Mouse (Mus musculus): ENCODE measurements around the gene H2-Ab1. TPM values are rescaled to one million over a fixed set of nuclear protein-coding genes. Genes with fewer than 3 reads are reported as not detected.

Gene H2-Ab1
- 18.1 and 19.5 TPM in 2 replicates for polyA plus RNA-seq (2015; fragmentation: Nextera tagmentation; extraction: Ambion mirVana)

- no peak within 1 kb of the TSS for H3K4me2 ChIP-seq (ENCODE audit: low read depth, low read length)
- 0 out of 2 replicates have a peak, but pooled peaks cover 5% of the 10 kb centered on the region for H3K4me1 ChIP-seq (ENCODE audit: control insufficient read depth, insufficient read depth, low read length)
- 66% methylated on average over 11 of the region's 11 CpGs for WGBS
- no peak for ATAC-seq (ENCODE audit: insufficient read depth, low FRiP score)
- no peak within 1 kb of the TSS for H3K27ac ChIP-seq (ENCODE audit: low read length)
- no peak within 1 kb of the TSS for H3K4me3 ChIP-seq (replicated peaks; ENCODE audit: low read length)
- no peaks in the 10 kb centered on the region for H3K9me3 ChIP-seq (replicated peaks; ENCODE audit: control insufficient read depth, low read length)
- no peaks in the 10 kb centered on the region for H3K36me3 ChIP-seq (ENCODE audit: control insufficient read depth, insufficient read depth, low read length)
- H3K27me3 ChIP-seq (ENCODE audit: control insufficient read depth, insufficient read depth, low read length) = peaks cover 5% of the 10 kb centered on the region
- H3K9ac ChIP-seq (ENCODE audit: low read length) = no peak within 1 kb of the TSS
Measured at GRCm38 (mm10) chr17:34257594-34258375, at the start of gene H2-Ab1. TSS of gene H2-Ab1 (plus strand) at chr17:34257689.

- Histone ChIP-seq H3K36me3 (ENCODE audit: control insufficient read depth, insufficient read depth, low read length) (no peaks in the 10 kb centered on the region), H3K4me1 (ENCODE audit: control insufficient read depth, insufficient read depth, low read length) (peaks cover 8% of the 10 kb centered on the region), H3K27me3 (ENCODE audit: control insufficient read depth, insufficient read depth, low read length) (peaks cover 13% of the 10 kb centered on the region), H3K9me3 (replicated peaks; ENCODE audit: control insufficient read depth, low read length) (no peaks in the 10 kb centered on the region; the same call in 1 of the 2 replicates), H3K9ac (ENCODE audit: low read length) (no peak overlapping the region), H3K4me2 (ENCODE audit: low read depth, low read length) (no peak overlapping the region), H3K27ac (ENCODE audit: low read length) (no peak overlapping the region), H3K4me3 (replicated peaks; ENCODE audit: low read length) (no peak overlapping the region)
- 99% methylated on average over 9 of the region's 9 CpGs for WGBS
- ATAC-seq (ENCODE audit: insufficient read depth, low FRiP score) = no peak
Measured at GRCm38 (mm10) chr17:34207866-34208265, 49.6 kb upstream of the H2-Ab1 start.

DNA sequence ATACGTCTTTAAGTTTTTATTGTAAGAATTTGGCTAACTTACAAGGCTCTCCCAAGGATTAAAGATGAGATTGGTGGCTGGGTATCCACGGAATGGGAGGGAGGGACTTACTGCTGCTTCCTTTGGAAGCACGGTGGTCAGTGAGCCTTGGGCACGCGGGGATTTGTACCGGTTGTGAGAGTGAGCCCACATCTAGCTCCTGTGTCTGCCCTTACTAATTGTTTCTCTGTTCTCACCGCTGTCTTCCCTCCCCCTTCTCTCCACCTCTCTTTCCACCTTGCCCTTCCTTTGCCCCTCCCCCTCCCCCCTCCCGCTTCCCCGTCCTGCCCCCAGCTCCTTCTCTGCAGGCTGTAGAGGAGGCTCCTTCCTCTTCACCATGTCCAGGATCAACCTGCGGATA is 49.1 kb upstream of the H2-Ab1 start:
- no peak overlapping the region for H3K9ac ChIP-seq (ENCODE audit: low read length)
- H3K4me2 ChIP-seq (ENCODE audit: low read depth, low read length) = no peak overlapping the region
- no peak for ATAC-seq (ENCODE audit: insufficient read depth, low FRiP score)
- H3K27me3 ChIP-seq (ENCODE audit: control insufficient read depth, insufficient read depth, low read length) = peaks cover 18% of the 10 kb centered on the region
- H3K27ac ChIP-seq (ENCODE audit: low read length) = no peak overlapping the region
- no peak overlapping the region for H3K4me3 ChIP-seq (replicated peaks; ENCODE audit: low read length)
- no peaks in the 10 kb centered on the region for H3K36me3 ChIP-seq (ENCODE audit: control insufficient read depth, insufficient read depth, low read length)
- H3K9me3 ChIP-seq (replicated peaks; ENCODE audit: control insufficient read depth, low read length) = no peaks in the 10 kb centered on the region; the same call in 1 of the 2 replicates
- WGBS = 21% methylated on average over 10 of the region's 10 CpGs
- H3K4me1 ChIP-seq (ENCODE audit: control insufficient read depth, insufficient read depth, low read length) = peaks cover 8% of the 10 kb centered on the region

DNA sequence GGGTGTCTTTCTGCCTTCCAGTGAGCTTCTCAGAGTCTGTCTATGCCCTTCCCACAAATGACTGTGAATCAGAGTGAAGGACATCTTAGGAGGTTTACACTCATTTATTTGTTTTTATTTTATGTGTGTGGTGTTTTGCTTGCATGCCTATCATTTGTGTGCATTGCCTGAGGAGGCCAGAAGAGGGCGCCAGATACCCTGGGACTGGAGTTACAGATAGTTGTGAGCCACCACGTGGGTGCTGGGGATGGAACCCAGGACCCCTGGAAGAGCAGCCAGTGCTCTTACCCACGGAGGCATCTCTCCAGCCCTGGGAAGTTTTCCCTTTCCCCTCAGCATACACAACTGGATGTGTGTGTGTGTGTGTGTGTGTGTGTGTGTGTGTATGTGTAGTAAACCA is 47.8 kb upstream of the H2-Ab1 start:
- ATAC-seq (ENCODE audit: insufficient read depth, low FRiP score) = no peak
- H3K9ac ChIP-seq (ENCODE audit: low read length) = no peak overlapping the region
- peaks cover 8% of the 10 kb centered on the region for H3K4me1 ChIP-seq (ENCODE audit: control insufficient read depth, insufficient read depth, low read length)
- H3K4me2 ChIP-seq (ENCODE audit: low read depth, low read length) = no peak overlapping the region
- no peak overlapping the region for H3K4me3 ChIP-seq (replicated peaks; ENCODE audit: low read length)
- H3K27ac ChIP-seq (ENCODE audit: low read length) = no peak overlapping the region
- H3K36me3 ChIP-seq (ENCODE audit: control insufficient read depth, insufficient read depth, low read length) = no peaks in the 10 kb centered on the region
- 57% methylated on average over 3 of the region's 3 CpGs for WGBS
- H3K9me3 ChIP-seq (replicated peaks; ENCODE audit: control insufficient read depth, low read length) = no peaks in the 10 kb centered on the region; the same call in 1 of the 2 replicates
- H3K27me3 ChIP-seq (ENCODE audit: control insufficient read depth, insufficient read depth, low read length) = peaks cover 30% of the 10 kb centered on the region

- Histone ChIP-seq H3K9me3 (replicated peaks; ENCODE audit: control insufficient read depth, low read length) (no peaks in the 10 kb centered on the region; the same call in 1 of the 2 replicates), H3K27ac (ENCODE audit: low read length) (no peak overlapping the region), H3K4me2 (ENCODE audit: low read depth, low read length) (no peak overlapping the region), H3K4me3 (replicated peaks; ENCODE audit: low read length) (no peak overlapping the region), H3K36me3 (ENCODE audit: control insufficient read depth, insufficient read depth, low read length) (no peaks in the 10 kb centered on the region), H3K27me3 (ENCODE audit: control insufficient read depth, insufficient read depth, low read length) (peaks cover 30% of the 10 kb centered on the region), H3K4me1 (ENCODE audit: control insufficient read depth, insufficient read depth, low read length) (peaks cover under 1% of the 10 kb centered on the region; the same call in 1 of the 2 replicates), H3K9ac (ENCODE audit: low read length) (no peak overlapping the region)
- ATAC-seq (ENCODE audit: insufficient read depth, low FRiP score) = no peak
- WGBS = 53% methylated on average over 3 of the region's 3 CpGs
Measured at GRCm38 (mm10) chr17:34210599-34210998, 46.9 kb upstream of the H2-Ab1 start.

DNA sequence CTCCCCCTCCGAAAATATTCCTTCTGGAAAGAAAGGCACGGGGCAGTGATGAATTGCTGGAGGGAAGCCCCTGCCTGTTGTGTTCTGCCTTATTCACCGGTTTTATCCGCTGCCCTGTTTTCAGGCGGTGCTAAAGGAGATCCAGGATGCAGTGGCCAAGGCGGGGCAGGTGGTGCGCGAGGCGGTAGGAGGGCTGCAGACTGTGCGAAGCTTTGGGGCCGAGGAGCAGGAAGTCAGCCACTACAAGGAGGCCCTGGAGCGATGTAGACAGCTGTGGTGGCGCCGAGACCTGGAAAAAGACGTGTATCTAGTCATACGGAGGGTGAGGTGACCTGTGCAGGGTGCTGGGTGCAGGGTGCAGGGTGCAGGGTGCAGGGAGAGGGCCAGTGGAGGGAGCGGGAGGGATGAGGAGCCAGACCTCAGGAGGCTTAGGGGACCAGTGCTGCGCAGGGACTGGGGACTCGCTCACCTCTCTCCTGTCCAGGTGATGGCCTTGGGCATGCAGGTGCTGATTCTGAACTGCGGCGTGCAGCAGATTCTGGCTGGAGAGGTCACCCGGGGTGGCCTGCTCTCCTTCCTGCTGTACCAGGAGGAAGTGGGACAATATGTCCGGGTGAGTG is 45.6 kb upstream of the H2-Ab1 start:
- 21% methylated on average over 23 of the region's 23 CpGs for WGBS
- Histone ChIP-seq H3K4me3 (replicated peaks; ENCODE audit: low read length) (no peak overlapping the region), H3K9me3 (replicated peaks; ENCODE audit: control insufficient read depth, low read length) (no peaks in the 10 kb centered on the region; the same call in 1 of the 2 replicates), H3K27me3 (ENCODE audit: control insufficient read depth, insufficient read depth, low read length) (peaks cover 30% of the 10 kb centered on the region), H3K36me3 (ENCODE audit: control insufficient read depth, insufficient read depth, low read length) (no peaks in the 10 kb centered on the region), H3K4me1 (ENCODE audit: control insufficient read depth, insufficient read depth, low read length) (no peaks in the 10 kb centered on the region), H3K9ac (ENCODE audit: low read length) (no peak overlapping the region), H3K4me2 (ENCODE audit: low read depth, low read length) (no peak overlapping the region), H3K27ac (ENCODE audit: low read length) (no peak overlapping the region)
- ATAC-seq (ENCODE audit: insufficient read depth, low FRiP score) = no peak

GRCm38 (mm10) chr17:34213936-34214335 is 43.6 kb upstream of the H2-Ab1 start:
- ATAC-seq (ENCODE audit: insufficient read depth, low FRiP score) = no peak
- H3K4me1 ChIP-seq (ENCODE audit: control insufficient read depth, insufficient read depth, low read length) = no peaks in the 10 kb centered on the region
- peaks cover 30% of the 10 kb centered on the region for H3K27me3 ChIP-seq (ENCODE audit: control insufficient read depth, insufficient read depth, low read length)
- H3K27ac ChIP-seq (ENCODE audit: low read length) = no peak overlapping the region
- H3K4me2 ChIP-seq (ENCODE audit: low read depth, low read length) = no peak overlapping the region
- no peak overlapping the region for H3K9ac ChIP-seq (ENCODE audit: low read length)
- WGBS = 46% methylated on average over 21 of the region's 21 CpGs
- no peaks in the 10 kb centered on the region; the same call in 1 of the 2 replicates for H3K9me3 ChIP-seq (replicated peaks; ENCODE audit: control insufficient read depth, low read length)
- no peaks in the 10 kb centered on the region for H3K36me3 ChIP-seq (ENCODE audit: control insufficient read depth, insufficient read depth, low read length)
- no peak overlapping the region for H3K4me3 ChIP-seq (replicated peaks; ENCODE audit: low read length)

- Histone ChIP-seq H3K27ac (ENCODE audit: low read length) (no peak overlapping the region), H3K9me3 (replicated peaks; ENCODE audit: control insufficient read depth, low read length) (no peaks in the 10 kb centered on the region)
- 83% methylated on average over 12 of the region's 12 CpGs for WGBS
Measured at GRCm38 (mm10) chr17:34215176-34215575, 42.3 kb upstream of the H2-Ab1 start.

GRCm38 (mm10) chr17:34217216-34217928 is 40.1 kb upstream of the H2-Ab1 start:
- H3K4me3 ChIP-seq (replicated peaks; ENCODE audit: low read length) = no peak overlapping the region
- ATAC-seq (ENCODE audit: insufficient read depth, low FRiP score) = no peak
- H3K4me2 ChIP-seq (ENCODE audit: low read depth, low read length) = no peak overlapping the region
- no peaks in the 10 kb centered on the region for H3K36me3 ChIP-seq (ENCODE audit: control insufficient read depth, insufficient read depth, low read length)
- H3K9me3 ChIP-seq (replicated peaks; ENCODE audit: control insufficient read depth, low read length) = no peaks in the 10 kb centered on the region
- H3K27me3 ChIP-seq (ENCODE audit: control insufficient read depth, insufficient read depth, low read length) = peaks cover 21% of the 10 kb centered on the region
- H3K9ac ChIP-seq (ENCODE audit: low read length) = no peak overlapping the region
- H3K4me1 ChIP-seq (ENCODE audit: control insufficient read depth, insufficient read depth, low read length) = no peaks in the 10 kb centered on the region
- H3K27ac ChIP-seq (ENCODE audit: low read length) = no peak overlapping the region
- WGBS = 82% methylated on average over 8 of the region's 8 CpGs

More at GRCm38 (mm10) chr17:34215176-34215575, 42.3 kb upstream of the H2-Ab1 start:
- Histone ChIP-seq H3K36me3 (ENCODE audit: control insufficient read depth, insufficient read depth, low read length) (no peaks in the 10 kb centered on the region), H3K4me3 (replicated peaks; ENCODE audit: low read length) (no peak overlapping the region), H3K4me2 (ENCODE audit: low read depth, low read length) (no peak overlapping the region), H3K27me3 (ENCODE audit: control insufficient read depth, insufficient read depth, low read length) (peaks cover 27% of the 10 kb centered on the region), H3K9ac (ENCODE audit: low read length) (no peak overlapping the region), H3K4me1 (ENCODE audit: control insufficient read depth, insufficient read depth, low read length) (no peaks in the 10 kb centered on the region)
- ATAC-seq (ENCODE audit: insufficient read depth, low FRiP score) = no peak

Data from stomach, embryonic 16.5 days (tissue).